Mouse (Mus musculus): ENCODE measurements around the gene Cacna1e. TPM values are rescaled to one million over a fixed set of nuclear protein-coding genes. Genes with fewer than 3 reads are reported as not detected.

Gene Cacna1e
- polyA plus RNA-seq, 1 experiment from 2014 or later = 0.05 TPM

GRCm38 (mm10) chr1:154579929-154580328 is 304.4 kb downstream of the Cacna1e start:
- no peaks in the 10 kb centered on the region for H3K4me1 ChIP-seq
- WGBS (ENCODE audit: insufficient replicate concordance) = 42% methylated on average over 2 of the region's 2 CpGs
- no peak overlapping the region for H3K4me2 ChIP-seq
- no peaks in the 10 kb centered on the region for H3K9me3 ChIP-seq (replicated peaks)
- no peak overlapping the region for H3K27ac ChIP-seq
- H3K4me3 ChIP-seq = no peak overlapping the region
- no peaks in the 10 kb centered on the region for H3K36me3 ChIP-seq
- H3K27me3 ChIP-seq (replicated peaks) = no peaks in the 10 kb centered on the region
- H3K9ac ChIP-seq = no peak overlapping the region
- ATAC-seq = no peak

- H3K4me2 ChIP-seq = no peak overlapping the region
- 64% methylated on average over 4 of the region's 4 CpGs for WGBS (ENCODE audit: insufficient replicate concordance)
- no peak for ATAC-seq
Measured at GRCm38 (mm10) chr1:154578748-154579147, 305.6 kb downstream of the Cacna1e start.

GRCm38 (mm10) chr1:154576418-154576817 is 307.9 kb downstream of the Cacna1e start:
- H3K4me3 ChIP-seq = no peak overlapping the region
- no peak overlapping the region for H3K9ac ChIP-seq
- H3K9me3 ChIP-seq (replicated peaks) = no peaks in the 10 kb centered on the region
- no peak for ATAC-seq
- H3K27me3 ChIP-seq (replicated peaks) = no peaks in the 10 kb centered on the region
- no peaks in the 10 kb centered on the region for H3K4me1 ChIP-seq
- no peak overlapping the region for H3K27ac ChIP-seq
- 58% methylated on average over 2 of the region's 2 CpGs for WGBS (ENCODE audit: insufficient replicate concordance)
- no peak overlapping the region for H3K4me2 ChIP-seq
- no peaks in the 10 kb centered on the region for H3K36me3 ChIP-seq

More at GRCm38 (mm10) chr1:154578748-154579147, 305.6 kb downstream of the Cacna1e start:
- H3K4me1 ChIP-seq = no peaks in the 10 kb centered on the region
- H3K36me3 ChIP-seq = no peaks in the 10 kb centered on the region
- H3K9me3 ChIP-seq (replicated peaks) = no peaks in the 10 kb centered on the region
- H3K9ac ChIP-seq = no peak overlapping the region
- no peaks in the 10 kb centered on the region for H3K27me3 ChIP-seq (replicated peaks)
- H3K27ac ChIP-seq = no peak overlapping the region
- H3K4me3 ChIP-seq = no peak overlapping the region

GRCm38 (mm10) chr1:154566026-154566425 is 318.3 kb downstream of the Cacna1e start:
- H3K9ac ChIP-seq = no peak overlapping the region
- H3K4me2 ChIP-seq = no peak overlapping the region
- no peaks in the 10 kb centered on the region for H3K4me1 ChIP-seq
- no peak for ATAC-seq
- no peaks in the 10 kb centered on the region for H3K9me3 ChIP-seq (replicated peaks)
- no peaks in the 10 kb centered on the region for H3K36me3 ChIP-seq
- no peak overlapping the region for H3K27ac ChIP-seq
- no peaks in the 10 kb centered on the region for H3K27me3 ChIP-seq (replicated peaks)
- H3K4me3 ChIP-seq = no peak overlapping the region
- WGBS (ENCODE audit: insufficient replicate concordance) = 61% methylated on average over 6 of the region's 6 CpGs

GRCm38 (mm10) chr1:154555811-154556210 is 328.5 kb downstream of the Cacna1e start:
- no peak for ATAC-seq

GRCm38 (mm10) chr1:154553132-154553531 is 331.2 kb downstream of the Cacna1e start:
- Histone ChIP-seq H3K27ac (no peak overlapping the region), H3K4me1 (no peaks in the 10 kb centered on the region), H3K36me3 (no peaks in the 10 kb centered on the region), H3K4me2 (no peak overlapping the region), H3K9me3 (replicated peaks) (no peaks in the 10 kb centered on the region), H3K27me3 (replicated peaks) (no peaks in the 10 kb centered on the region), H3K4me3 (no peak overlapping the region), H3K9ac (no peak overlapping the region)
- no peak for ATAC-seq
- WGBS (ENCODE audit: insufficient replicate concordance) = 59% methylated on average over 1 of the region's 1 CpGs

More at GRCm38 (mm10) chr1:154555811-154556210, 328.5 kb downstream of the Cacna1e start:
- Histone ChIP-seq H3K9me3 (replicated peaks) (no peaks in the 10 kb centered on the region), H3K4me3 (no peak overlapping the region), H3K27ac (no peak overlapping the region), H3K4me1 (no peaks in the 10 kb centered on the region), H3K36me3 (no peaks in the 10 kb centered on the region), H3K27me3 (replicated peaks) (no peaks in the 10 kb centered on the region), H3K9ac (no peak overlapping the region), H3K4me2 (no peak overlapping the region)
- WGBS (ENCODE audit: insufficient replicate concordance) = 64% methylated on average over 1 of the region's 1 CpGs

- no peak for ATAC-seq
- Histone ChIP-seq H3K4me3 (no peak overlapping the region), H3K4me2 (no peak overlapping the region), H3K36me3 (no peaks in the 10 kb centered on the region), H3K4me1 (no peaks in the 10 kb centered on the region), H3K27me3 (replicated peaks) (no peaks in the 10 kb centered on the region), H3K9me3 (replicated peaks) (no peaks in the 10 kb centered on the region), H3K9ac (no peak overlapping the region), H3K27ac (no peak overlapping the region)
Measured at GRCm38 (mm10) chr1:154537445-154537844, 346.9 kb downstream of the Cacna1e start.

- 56% methylated on average over 2 of the region's 2 CpGs for WGBS (ENCODE audit: insufficient replicate concordance)
- Histone ChIP-seq H3K9me3 (replicated peaks) (no peaks in the 10 kb centered on the region), H3K27ac (no peak overlapping the region)
Measured at GRCm38 (mm10) chr1:154536763-154537162, 347.5 kb downstream of the Cacna1e start.

GRCm38 (mm10) chr1:154532987-154533940 is 351.0 kb downstream of the Cacna1e start:
- Histone ChIP-seq H3K27me3 (replicated peaks) (no peaks in the 10 kb centered on the region), H3K9me3 (replicated peaks) (0 out of 2 replicates have a peak, but pooled peaks cover 5% of the 10 kb centered on the region), H3K4me2 (no peak overlapping the region), H3K4me3 (no peak overlapping the region), H3K36me3 (no peaks in the 10 kb centered on the region), H3K27ac (no peak overlapping the region), H3K4me1 (no peaks in the 10 kb centered on the region), H3K9ac (no peak overlapping the region)
- WGBS (ENCODE audit: insufficient replicate concordance) = 66% methylated on average over 11 of the region's 11 CpGs
- no peak for ATAC-seq

More at GRCm38 (mm10) chr1:154536763-154537162, 347.5 kb downstream of the Cacna1e start:
- Histone ChIP-seq H3K27me3 (replicated peaks) (no peaks in the 10 kb centered on the region), H3K36me3 (no peaks in the 10 kb centered on the region), H3K4me2 (no peak overlapping the region), H3K4me3 (no peak overlapping the region), H3K9ac (no peak overlapping the region), H3K4me1 (no peaks in the 10 kb centered on the region)
- ATAC-seq = no peak

GRCm38 (mm10) chr1:154529666-154530065 is 354.6 kb downstream of the Cacna1e start:
- Histone ChIP-seq H3K27me3 (replicated peaks) (no peaks in the 10 kb centered on the region), H3K9me3 (replicated peaks) (0 out of 2 replicates have a peak, but pooled peaks cover 5% of the 10 kb centered on the region), H3K36me3 (no peaks in the 10 kb centered on the region), H3K4me1 (no peaks in the 10 kb centered on the region), H3K27ac (no peak overlapping the region), H3K4me2 (no peak overlapping the region), H3K9ac (no peak overlapping the region), H3K4me3 (no peak overlapping the region)
- no peak for ATAC-seq
- 60% methylated on average over 4 of the region's 4 CpGs for WGBS (ENCODE audit: insufficient replicate concordance)

- Histone ChIP-seq H3K36me3 (no peaks in the 10 kb centered on the region), H3K27ac (no peak overlapping the region)
Measured at GRCm38 (mm10) chr1:154528803-154529202, 355.5 kb downstream of the Cacna1e start.

GRCm38 (mm10) chr1:154520715-154521114 is 363.6 kb downstream of the Cacna1e start:
- H3K27ac ChIP-seq = no peak overlapping the region
- no peak overlapping the region for H3K9ac ChIP-seq
- H3K4me2 ChIP-seq = no peak overlapping the region
- 72% methylated on average over 2 of the region's 2 CpGs for WGBS (ENCODE audit: insufficient replicate concordance)
- no peak for ATAC-seq
- no peaks in the 10 kb centered on the region for H3K4me1 ChIP-seq
- H3K9me3 ChIP-seq (replicated peaks) = no peaks in the 10 kb centered on the region
- H3K36me3 ChIP-seq = no peaks in the 10 kb centered on the region
- no peaks in the 10 kb centered on the region for H3K27me3 ChIP-seq (replicated peaks)
- no peak overlapping the region for H3K4me3 ChIP-seq

More at GRCm38 (mm10) chr1:154528803-154529202, 355.5 kb downstream of the Cacna1e start:
- WGBS (ENCODE audit: insufficient replicate concordance) = 68% methylated on average over 6 of the region's 6 CpGs
- Histone ChIP-seq H3K4me2 (no peak overlapping the region), H3K9ac (no peak overlapping the region), H3K4me3 (no peak overlapping the region), H3K9me3 (replicated peaks) (0 out of 2 replicates have a peak, but pooled peaks cover 5% of the 10 kb centered on the region), H3K4me1 (no peaks in the 10 kb centered on the region), H3K27me3 (replicated peaks) (no peaks in the 10 kb centered on the region)
- no peak for ATAC-seq
